Mouse (Mus musculus) forebrain, embryonic 16.5 days (tissue): ENCODE data around the gene Clba1. TPM values are rescaled to one million over a fixed set of nuclear protein-coding genes. Genes with fewer than 3 reads are reported as not detected.
A peak's percentile ranks its signal among the peaks of the same experiment; 100 is the strongest.
"Not testable (repeated sequence)": the region's sequence is repeated elsewhere in the genome, so short reads cannot be mapped to it uniquely, and the experiment has no call there.

Experiments used
- ATAC-seq: fragments of 200-750 bp; cut with Nextera tagmentation; 2 replicates; pipeline ENCODE4 v1.8.0; 2017; ENCODE audit warnings: mild to moderate bottlenecking, moderate library complexity
- H3K27ac ChIP-seq: fragments of 300-500 bp; sonication (generic); 2 replicates; pipeline ENCODE4 v1.5.1; 2014; ENCODE audit warnings: low read length, control low read depth
- H3K27me3 ChIP-seq: fragments of 300-500 bp; sonication (generic); replicated peaks from 2 replicates; pipeline ENCODE4 v1.6.1; 2014; ENCODE audit warnings: low read length; ENCODE audit not compliant: control insufficient read depth, insufficient read depth
- H3K36me3 ChIP-seq: fragments of 300-500 bp; sonication (generic); 2 replicates; pipeline ENCODE4 v1.6.1; 2014; ENCODE audit not compliant: control insufficient read depth, insufficient read depth
- H3K4me1 ChIP-seq: fragments of 300-500 bp; sonication (generic); replicated peaks from 2 replicates; pipeline ENCODE4 v1.6.1; 2014; ENCODE audit warnings: low read length; ENCODE audit not compliant: control insufficient read depth, insufficient read depth
- H3K4me2 ChIP-seq: fragments of 300-500 bp; sonication (generic); 2 replicates; pipeline ENCODE4 v1.6.1; 2014; ENCODE audit warnings: mild to moderate bottlenecking, low read length, control low read depth
- H3K4me3 ChIP-seq: fragments of 300-500 bp; sonication (generic); replicated peaks from 2 replicates; pipeline ENCODE4 v1.5.1; 2014; ENCODE audit warnings: mild to moderate bottlenecking, low read length, control low read depth
- H3K9ac ChIP-seq: fragments of 300-500 bp; sonication (generic); replicated peaks from 2 replicates; pipeline ENCODE4 v1.6.1; 2014; ENCODE audit warnings: low read depth, low read length, control low read depth
- H3K9me3 ChIP-seq: fragments of 300-500 bp; sonication (generic); 2 replicates; pipeline ENCODE4 v1.6.1; 2016; ENCODE audit warnings: low read length; ENCODE audit not compliant: control insufficient read depth
- WGBS: fragments of 180-500 bp; shearing (Covaris S2); extraction: QIAGEN DNeasy Blood & Tissue Kit; methylation state at CpG from one replicate; pipeline ENCODE4 v1.1.7; 2014; 5-methylcytosine and 5-hydroxymethylcytosine counted together
- polyA plus RNA-seq: library from polyadenylated mRNA; unstranded; fragments of >200 nt; fragmentation: Nextera tagmentation; extraction: Ambion mirVana; gene quantifications from 2 replicates; pipeline ENCODE4 v1.2.1, GENCODE M21; 2015

Clba1 gene
- polyA plus RNA-seq, 1 experiment from 2014 or later: 17.3 TPM

DNA sequence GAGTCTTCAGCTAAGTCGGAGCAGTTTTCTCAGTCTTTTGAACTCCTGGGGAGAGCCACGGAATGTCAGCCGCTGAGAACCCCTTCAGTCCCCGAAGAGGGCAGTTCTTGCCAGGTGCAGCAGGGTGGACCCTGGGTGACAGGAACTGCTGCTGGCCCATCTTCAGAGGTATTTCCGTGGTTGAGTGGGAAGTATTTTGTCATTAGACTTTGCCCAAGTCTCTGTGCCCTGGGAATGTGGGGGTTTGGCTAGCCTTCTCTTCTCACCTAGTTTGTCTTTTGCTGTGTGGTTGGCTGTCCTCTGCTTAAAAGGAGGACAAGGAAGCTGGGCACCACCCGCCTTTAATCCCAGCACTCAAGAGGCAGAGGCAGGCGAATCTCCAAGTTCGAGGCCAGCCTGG is 904 bp downstream of the Clba1 start:
- no peak for ATAC-seq
- Histone ChIP-seq H3K27ac (no peak overlapping the region), H3K9me3 (no peaks in the 10 kb centered on the region), H3K4me1 (peaks cover 15% of the 10 kb centered on the region), H3K4me2 (peak overlapping the region; percentile 69), H3K36me3 (no peaks in the 10 kb centered on the region), H3K9ac (peak overlapping the region; percentile 57), H3K4me3 (peak overlapping the region; percentile 67), H3K27me3 (no peaks in the 10 kb centered on the region)
- 24% methylated on average over 8 of the region's 8 CpGs for WGBS

DNA sequence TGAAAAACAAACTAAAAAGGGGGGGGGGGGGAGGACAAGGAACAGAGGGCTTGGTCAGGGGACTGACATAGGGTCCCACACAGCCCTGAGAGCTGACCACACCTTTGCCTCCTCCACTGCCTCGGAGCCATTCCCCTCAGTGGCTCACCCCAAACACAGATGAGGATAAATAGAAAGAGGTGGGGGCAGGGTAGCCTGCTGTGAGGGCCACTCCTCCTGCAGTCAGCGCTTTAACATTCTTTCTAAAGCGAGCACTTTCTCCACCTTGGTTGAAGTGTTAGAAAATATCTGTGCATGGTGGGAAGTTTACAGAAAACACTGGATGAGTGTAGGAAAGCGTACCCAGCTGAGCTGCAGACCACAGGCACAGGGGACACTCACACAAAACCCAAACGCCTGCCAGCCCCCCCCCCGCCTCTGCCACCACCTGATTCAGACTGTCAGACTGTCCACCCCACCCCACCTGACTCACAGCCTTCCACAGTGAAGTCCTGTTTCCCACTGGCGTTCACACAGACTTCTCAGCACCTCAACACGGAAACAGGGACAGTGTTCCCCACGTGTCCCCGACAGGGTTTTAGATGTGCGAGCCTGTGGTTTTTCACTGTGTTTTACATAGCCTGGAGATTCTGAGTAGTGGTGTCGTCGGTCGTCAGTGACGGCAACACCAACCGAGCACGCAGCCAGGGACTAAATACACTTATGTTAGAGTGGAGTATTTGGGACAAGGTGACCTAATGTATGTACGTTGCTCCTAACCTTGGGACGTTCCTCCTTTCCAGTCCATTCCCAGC is 1.6 kb downstream of the Clba1 start:
- Histone ChIP-seq H3K27me3 (no peaks in the 10 kb centered on the region), H3K4me3 (no peak overlapping the region), H3K9me3 (no peaks in the 10 kb centered on the region), H3K4me2 (no peak overlapping the region), H3K27ac (no peak overlapping the region), H3K9ac (no peak overlapping the region), H3K4me1 (peaks cover 15% of the 10 kb centered on the region), H3K36me3 (no peaks in the 10 kb centered on the region)
- WGBS: 64% methylated on average over 19 of the region's 19 CpGs
- ATAC-seq: no peak

DNA sequence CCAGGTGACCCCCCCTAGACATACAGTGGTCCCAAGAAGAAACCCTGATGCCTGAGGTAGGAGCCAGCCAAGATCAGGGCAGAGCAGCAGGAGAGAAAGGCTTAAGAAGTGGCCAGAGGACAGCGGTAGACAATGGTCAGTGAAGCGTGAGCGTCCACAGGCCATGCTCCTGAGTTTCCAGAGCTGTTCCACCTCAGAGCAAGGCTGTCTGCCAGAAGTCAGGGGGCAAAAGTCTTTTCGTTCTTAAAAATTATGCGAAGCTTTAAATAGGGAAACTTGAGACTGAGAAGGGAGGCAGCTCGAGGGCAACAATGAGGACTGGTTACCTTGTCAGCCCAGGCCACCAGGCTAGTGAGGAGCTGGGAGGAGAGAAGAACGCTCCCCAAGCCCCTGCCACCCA is 4.6 kb downstream of the Clba1 start:
- no peaks in the 10 kb centered on the region for H3K27me3 ChIP-seq
- no peak for ATAC-seq
- H3K9me3 ChIP-seq: no peaks in the 10 kb centered on the region
- peaks cover 4% of the 10 kb centered on the region; the same call in 1 of the 2 replicates for H3K36me3 ChIP-seq
- no peak overlapping the region for H3K27ac ChIP-seq
- H3K4me3 ChIP-seq: no peak overlapping the region
- no peak overlapping the region for H3K4me2 ChIP-seq
- WGBS: 90% methylated on average over 7 of the region's 7 CpGs
- peaks cover 10% of the 10 kb centered on the region for H3K4me1 ChIP-seq
- H3K9ac ChIP-seq: no peak overlapping the region

DNA sequence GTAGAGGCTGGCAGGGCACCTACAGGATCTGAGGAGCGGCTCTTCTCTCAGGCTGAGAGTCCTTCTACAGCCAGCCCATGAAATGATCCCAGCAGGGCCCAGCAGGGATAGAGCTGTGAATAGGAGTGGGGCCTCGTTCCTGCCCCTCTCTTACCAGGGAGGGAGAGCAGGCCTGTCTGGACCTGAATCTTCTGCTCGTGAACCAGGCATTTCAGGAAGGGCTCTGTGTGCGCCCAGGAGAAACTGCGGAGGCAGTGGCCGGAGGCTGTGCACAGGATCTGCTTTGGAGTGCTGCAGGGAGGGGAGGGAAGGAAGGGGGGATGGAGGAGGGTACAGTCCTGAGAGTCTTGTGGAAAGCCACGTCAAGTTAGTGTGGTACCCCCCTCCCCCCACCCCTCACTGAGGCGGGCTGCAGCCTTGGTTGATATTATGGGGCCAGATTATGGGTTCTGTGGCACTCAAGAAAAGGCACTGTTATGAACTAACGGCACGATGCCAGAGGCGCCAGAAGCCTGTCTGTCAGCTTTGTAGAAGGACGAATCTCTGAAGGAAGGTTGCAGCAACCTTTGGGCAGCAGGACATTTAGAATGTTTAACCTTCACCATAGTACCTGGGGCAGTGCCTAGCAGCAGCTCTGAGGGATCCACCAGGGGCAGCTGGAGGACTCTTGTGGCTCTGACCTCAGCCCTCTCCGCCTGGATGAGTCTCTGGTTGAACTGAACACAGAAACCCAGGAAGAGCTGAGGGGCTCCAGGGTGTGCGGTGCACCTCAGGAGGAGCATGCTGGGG is 6.1 kb downstream of the Clba1 start:
- H3K36me3 ChIP-seq: peaks cover 12% of the 10 kb centered on the region
- H3K4me1 ChIP-seq: peaks cover under 1% of the 10 kb centered on the region
- H3K27me3 ChIP-seq: no peaks in the 10 kb centered on the region
- 77% methylated on average over 14 of the region's 14 CpGs for WGBS
- no peak for ATAC-seq
- H3K4me3 ChIP-seq: no peak overlapping the region
- no peaks in the 10 kb centered on the region for H3K9me3 ChIP-seq
- no peak overlapping the region for H3K9ac ChIP-seq
- no peak overlapping the region for H3K4me2 ChIP-seq
- H3K27ac ChIP-seq: no peak overlapping the region

DNA sequence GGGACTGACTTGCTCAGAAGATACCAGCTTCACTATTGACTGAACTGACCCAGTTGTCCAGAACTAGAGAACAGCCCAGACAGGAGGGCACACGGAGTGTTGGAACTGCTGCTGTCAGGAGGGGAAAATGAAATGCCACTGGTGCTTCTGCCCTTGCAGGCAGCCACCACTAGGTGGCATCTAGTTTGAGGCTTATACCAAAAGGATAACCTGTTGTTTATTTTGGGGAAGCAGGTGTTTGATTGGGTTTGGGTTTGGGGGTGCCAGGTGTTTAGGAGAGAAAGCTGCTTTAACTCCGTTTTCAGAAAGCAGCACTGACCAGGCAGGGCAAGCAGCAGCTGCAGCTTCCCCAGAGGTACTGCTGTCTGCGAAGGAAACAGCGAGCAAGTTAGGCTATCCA is 7.6 kb downstream of the Clba1 start:
- 53% methylated on average over 4 of the region's 4 CpGs for WGBS
- Histone ChIP-seq H3K9ac (no peak overlapping the region), H3K9me3 (no peaks in the 10 kb centered on the region), H3K27ac (no peak overlapping the region), H3K4me3 (no peak overlapping the region), H3K27me3 (no peaks in the 10 kb centered on the region), H3K36me3 (peaks cover 20% of the 10 kb centered on the region), H3K4me2 (no peak overlapping the region), H3K4me1 (no peaks in the 10 kb centered on the region)
- no peak for ATAC-seq

DNA sequence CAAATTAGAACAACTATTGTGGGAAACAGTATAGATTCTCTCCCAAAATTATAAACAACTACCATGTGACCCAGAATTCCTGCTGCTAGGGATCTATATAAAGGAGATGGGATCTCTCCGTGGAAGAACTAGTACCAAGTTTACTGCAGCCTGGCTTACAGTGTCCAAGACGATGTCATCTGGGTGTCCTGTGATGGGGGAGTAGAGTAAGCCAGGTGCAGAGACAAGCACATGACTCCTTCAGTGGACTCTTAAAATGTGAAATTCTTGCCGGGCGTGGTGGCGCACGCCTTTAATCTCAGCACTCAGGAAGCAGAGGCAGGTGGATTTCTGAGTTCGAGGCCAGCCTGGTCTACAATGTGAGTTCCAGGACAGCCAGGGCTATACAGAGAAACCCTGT is 8.1 kb downstream of the Clba1 start:
- H3K9me3 ChIP-seq, H3K27me3 ChIP-seq, H3K4me2 ChIP-seq, ATAC-seq, H3K9ac ChIP-seq, H3K4me1 ChIP-seq, H3K27ac ChIP-seq, H3K4me3 ChIP-seq: not testable (repeated sequence)
- peaks cover 23% of the 10 kb centered on the region for H3K36me3 ChIP-seq
- 86% methylated on average over 7 of the region's 7 CpGs for WGBS

DNA sequence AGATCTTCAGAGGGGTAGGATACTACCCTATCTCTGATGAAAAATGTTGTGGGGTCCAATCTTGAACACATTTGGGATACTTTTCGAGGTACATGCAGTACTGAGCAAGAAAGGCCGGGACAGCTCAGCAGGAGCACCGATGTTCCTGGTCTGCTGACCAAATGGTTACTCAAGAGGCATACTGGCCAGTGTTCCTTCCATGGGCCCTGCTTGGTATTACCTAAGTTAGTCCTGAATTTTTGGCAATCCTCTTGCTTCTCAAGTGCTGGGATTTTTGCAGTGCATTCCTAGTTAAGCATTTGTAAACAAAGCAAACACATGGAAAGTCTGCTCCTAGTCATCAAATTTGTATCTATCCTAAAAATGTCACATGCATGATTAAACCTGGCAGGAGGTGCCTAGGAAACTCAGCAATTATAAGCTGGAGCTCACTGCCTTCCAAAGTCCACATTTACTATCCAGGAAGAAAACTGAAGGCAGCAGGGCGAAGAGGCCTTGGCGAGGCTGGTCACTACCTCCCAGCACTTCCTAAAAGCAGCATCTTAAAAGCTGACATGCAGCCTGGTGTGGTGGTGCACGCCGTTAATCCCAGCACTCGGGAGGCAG is 10.4 kb downstream of the Clba1 start:
- peaks cover 10% of the 10 kb centered on the region for H3K4me1 ChIP-seq
- no peak overlapping the region for H3K27ac ChIP-seq
- H3K27me3 ChIP-seq: no peaks in the 10 kb centered on the region
- H3K36me3 ChIP-seq: peaks cover 23% of the 10 kb centered on the region
- H3K4me3 ChIP-seq: no peak overlapping the region
- no peak for ATAC-seq
- no peaks in the 10 kb centered on the region for H3K9me3 ChIP-seq
- 91% methylated on average over 8 of the region's 8 CpGs for WGBS
- no peak overlapping the region for H3K9ac ChIP-seq
- no peak overlapping the region for H3K4me2 ChIP-seq

DNA sequence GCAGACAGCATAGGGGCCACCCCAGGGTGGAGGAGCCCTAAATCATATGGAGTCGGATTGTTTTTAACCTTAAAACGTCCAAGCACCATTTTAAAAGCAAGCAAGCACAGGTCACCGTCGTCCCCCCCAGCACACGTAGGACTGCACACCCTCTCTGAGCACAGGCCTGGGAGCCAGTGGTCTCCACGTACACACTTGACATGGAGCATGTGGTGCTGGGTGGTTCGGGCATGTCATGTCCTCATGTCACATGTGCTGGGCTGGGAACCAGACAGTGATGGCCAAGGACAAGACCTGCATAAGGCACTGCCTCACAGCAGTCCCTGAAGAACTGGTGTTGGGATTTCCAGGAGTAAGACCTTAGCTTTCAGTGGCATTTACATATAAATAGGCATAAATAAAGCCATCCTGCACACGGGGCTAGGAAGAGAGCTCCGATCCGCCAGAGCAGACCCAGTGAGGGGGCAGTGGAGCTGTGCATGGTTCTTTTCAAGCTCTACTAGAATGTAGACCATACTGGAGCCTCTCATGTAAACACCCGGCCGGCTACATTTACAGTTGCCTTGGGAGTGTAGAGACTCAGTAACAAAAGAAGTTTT is 11.8 kb downstream of the Clba1 start:
- 75% methylated on average over 12 of the region's 12 CpGs for WGBS
- Histone ChIP-seq H3K27me3 (no peaks in the 10 kb centered on the region), H3K36me3 (peaks cover 23% of the 10 kb centered on the region), H3K4me1 (peaks cover 13% of the 10 kb centered on the region), H3K4me3 (no peak overlapping the region), H3K9ac (no peak overlapping the region), H3K27ac (no peak overlapping the region), H3K4me2 (no peak overlapping the region), H3K9me3 (no peaks in the 10 kb centered on the region)
- no peak for ATAC-seq

DNA sequence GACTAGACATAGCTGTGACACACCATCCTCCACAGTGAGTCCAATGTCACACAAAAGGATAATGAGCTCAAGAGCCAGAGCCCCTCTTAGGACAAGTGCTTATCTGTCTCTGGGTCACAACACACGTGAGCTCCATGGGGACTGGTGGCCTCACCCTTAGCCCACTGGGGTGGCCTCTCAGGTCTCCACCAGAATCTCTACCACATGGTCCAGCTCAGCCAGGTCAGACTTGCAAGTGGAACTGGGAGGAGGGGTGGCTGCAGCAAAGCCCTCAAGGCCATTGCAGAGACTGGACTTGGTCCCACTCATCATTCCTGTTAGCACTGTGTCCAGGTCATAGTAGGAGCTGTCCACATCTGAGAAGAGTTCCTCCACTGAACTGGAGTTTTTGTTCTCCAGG is 12.5 kb downstream of the Clba1 start:
- H3K4me2 ChIP-seq: no peak overlapping the region
- peaks cover 23% of the 10 kb centered on the region for H3K36me3 ChIP-seq
- H3K4me3 ChIP-seq: no peak overlapping the region
- peaks cover 20% of the 10 kb centered on the region for H3K4me1 ChIP-seq
- no peaks in the 10 kb centered on the region for H3K9me3 ChIP-seq
- no peak overlapping the region for H3K27ac ChIP-seq
- 58% methylated on average over 1 of the region's 1 CpGs for WGBS
- no peak for ATAC-seq
- no peaks in the 10 kb centered on the region for H3K27me3 ChIP-seq
- H3K9ac ChIP-seq: no peak overlapping the region
